Mouse (Mus musculus) embryonic facial prominence, embryonic 15.5 days (tissue): Measurements from ENCODE around the gene Slc9a1. TPM values are rescaled to one million over a fixed set of nuclear protein-coding genes. Genes with fewer than 3 reads are reported as not detected.

Experiments
- ATAC-seq: fragments of 200-750 bp; cut with Nextera tagmentation; 2 replicates; pipeline ENCODE4 v1.8.0; 2017; ENCODE audit warnings: low read depth, moderate TSS enrichment; ENCODE audit not compliant: insufficient number of reproducible peaks, low FRiP score, low TSS enrichment
- H3K27ac ChIP-seq: fragments of 300-500 bp; sonication (generic); replicated peaks from 2 replicates; pipeline ENCODE4 v1.5.1; 2015; ENCODE audit warnings: mild to moderate bottlenecking, inconsistent platforms
- H3K27me3 ChIP-seq: fragments of 300-500 bp; sonication (generic); 2 replicates; pipeline ENCODE4 v1.6.1; 2015; ENCODE audit warnings: inconsistent platforms
- H3K36me3 ChIP-seq: fragments of 300-500 bp; sonication (generic); 2 replicates; pipeline ENCODE4 v1.6.1; 2015; ENCODE audit warnings: mild to moderate bottlenecking, inconsistent platforms
- H3K4me1 ChIP-seq: fragments of 300-500 bp; sonication (generic); 2 replicates; pipeline ENCODE4 v1.6.1; 2015; ENCODE audit warnings: inconsistent platforms
- H3K4me2 ChIP-seq: fragments of 300-500 bp; sonication (generic); replicated peaks from 2 replicates; pipeline ENCODE4 v1.6.1; 2015; ENCODE audit warnings: mild to moderate bottlenecking, inconsistent platforms
- H3K4me3 ChIP-seq: fragments of 300-500 bp; sonication (generic); replicated peaks from 2 replicates; pipeline ENCODE4 v1.5.1; 2015; ENCODE audit warnings: mild to moderate bottlenecking, inconsistent platforms
- H3K9ac ChIP-seq: fragments of 300-500 bp; sonication (generic); 2 replicates; pipeline ENCODE4 v1.6.1; 2015; ENCODE audit warnings: inconsistent platforms
- H3K9me3 ChIP-seq: fragments of 300-500 bp; sonication (generic); replicated peaks from 2 replicates; pipeline ENCODE4 v1.6.1; 2016; ENCODE audit warnings: inconsistent platforms
- WGBS: fragments of 180-500 bp; shearing (Covaris S2); methylation state at CpG from one replicate; pipeline ENCODE4 v1.1.7; 2015; 5-methylcytosine and 5-hydroxymethylcytosine counted together
- polyA plus RNA-seq: library from polyadenylated mRNA; unstranded; fragments of >200 nt; fragmentation: Nextera tagmentation; extraction: Ambion mirVana; gene quantifications from 2 replicates; pipeline ENCODE4 v1.2.1, GENCODE M21; 2015

Slc9a1 gene
- 11.0 and 11.2 TPM in 2 replicates for polyA plus RNA-seq

GRCm38 (mm10) chr4:133369553-133370297 lies at the start of gene Slc9a1:
TSS of gene Slc9a1 (plus strand) at chr4:133369706.
- Histone ChIP-seq H3K36me3 (peaks cover 1% of the 10 kb centered on the region; the same call in 1 of the 2 replicates), H3K4me3 (peak within 1 kb of the TSS; percentile 76), H3K9ac (peak within 1 kb of the TSS; percentile 95), H3K4me2 (peak within 1 kb of the TSS; percentile 71), H3K27me3 (no peaks in the 10 kb centered on the region), H3K4me1 (peaks cover 45% of the 10 kb centered on the region), H3K27ac (peak within 1 kb of the TSS; percentile 86), H3K9me3 (no peaks in the 10 kb centered on the region)
- ATAC-seq = peak; percentile 94
- under 1% methylated on average over 40 of the region's 40 CpGs for WGBS

DNA sequence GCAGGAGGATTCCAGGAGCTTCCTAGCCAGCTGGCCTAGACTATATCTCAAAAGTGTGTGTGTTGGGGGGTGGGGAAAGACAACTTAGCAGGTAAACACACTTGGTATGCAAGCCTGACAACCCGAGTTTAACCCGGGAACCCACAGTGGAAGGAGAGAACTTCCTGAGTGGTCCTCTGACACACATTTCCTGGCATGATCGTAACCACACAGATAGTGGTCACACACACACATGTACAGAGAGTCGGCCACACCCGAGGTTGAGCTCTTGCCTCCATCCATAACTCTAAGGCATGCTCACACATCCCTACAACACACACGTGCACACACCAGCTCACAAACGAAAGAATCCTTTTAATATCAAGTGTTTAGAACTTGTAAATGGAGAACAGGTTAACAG lies 41.4 kb upstream of the Slc9a1 start:
- no peak for ATAC-seq
- H3K27ac ChIP-seq = no peak overlapping the region
- H3K36me3 ChIP-seq = no peaks in the 10 kb centered on the region
- 69% methylated on average over 7 of the region's 7 CpGs for WGBS
- peaks cover under 1% of the 10 kb centered on the region; the same call in 1 of the 2 replicates for H3K4me1 ChIP-seq
- H3K9ac ChIP-seq = no peak overlapping the region
- no peak overlapping the region for H3K4me2 ChIP-seq
- no peak overlapping the region for H3K4me3 ChIP-seq
- H3K27me3 ChIP-seq = no peaks in the 10 kb centered on the region
- H3K9me3 ChIP-seq = no peaks in the 10 kb centered on the region

GRCm38 (mm10) chr4:133330296-133330695 lies 39.2 kb upstream of the Slc9a1 start:
- Histone ChIP-seq H3K4me1 (peaks cover 2% of the 10 kb centered on the region; the same call in 1 of the 2 replicates), H3K36me3 (no peaks in the 10 kb centered on the region), H3K9me3 (no peaks in the 10 kb centered on the region), H3K27me3 (no peaks in the 10 kb centered on the region), H3K4me2 (no peak overlapping the region), H3K4me3 (no peak overlapping the region), H3K27ac (no peak overlapping the region), H3K9ac (no peak overlapping the region)
- ATAC-seq = no peak
- WGBS = 74% methylated on average over 4 of the region's 4 CpGs

DNA sequence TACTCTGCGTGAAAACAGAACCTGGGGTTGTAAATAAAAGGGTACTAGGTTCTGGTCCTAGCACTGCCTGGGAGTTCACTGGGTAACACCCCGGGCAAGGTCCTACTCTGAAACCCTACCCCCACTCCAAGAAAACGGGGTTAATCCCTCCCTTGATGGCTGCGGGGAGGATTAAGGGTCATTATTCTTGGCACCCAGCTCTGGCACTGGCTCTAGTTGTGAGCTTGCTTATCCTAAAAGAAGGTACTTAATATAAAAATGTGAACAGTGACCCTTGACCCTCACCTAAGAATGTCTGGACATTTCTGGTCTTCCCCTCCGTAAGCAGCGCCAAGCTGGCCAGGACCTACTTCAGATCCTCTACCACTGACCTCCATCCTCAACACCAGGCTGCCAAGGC lies 36.2 kb upstream of the Slc9a1 start:
- 56% methylated on average over 6 of the region's 6 CpGs for WGBS
- Histone ChIP-seq H3K9ac (no peak overlapping the region), H3K27me3 (no peaks in the 10 kb centered on the region), H3K4me1 (peaks cover 13% of the 10 kb centered on the region), H3K9me3 (no peaks in the 10 kb centered on the region), H3K4me3 (no peak overlapping the region), H3K4me2 (no peak overlapping the region), H3K27ac (no peak overlapping the region), H3K36me3 (no peaks in the 10 kb centered on the region)
- ATAC-seq = no peak

DNA sequence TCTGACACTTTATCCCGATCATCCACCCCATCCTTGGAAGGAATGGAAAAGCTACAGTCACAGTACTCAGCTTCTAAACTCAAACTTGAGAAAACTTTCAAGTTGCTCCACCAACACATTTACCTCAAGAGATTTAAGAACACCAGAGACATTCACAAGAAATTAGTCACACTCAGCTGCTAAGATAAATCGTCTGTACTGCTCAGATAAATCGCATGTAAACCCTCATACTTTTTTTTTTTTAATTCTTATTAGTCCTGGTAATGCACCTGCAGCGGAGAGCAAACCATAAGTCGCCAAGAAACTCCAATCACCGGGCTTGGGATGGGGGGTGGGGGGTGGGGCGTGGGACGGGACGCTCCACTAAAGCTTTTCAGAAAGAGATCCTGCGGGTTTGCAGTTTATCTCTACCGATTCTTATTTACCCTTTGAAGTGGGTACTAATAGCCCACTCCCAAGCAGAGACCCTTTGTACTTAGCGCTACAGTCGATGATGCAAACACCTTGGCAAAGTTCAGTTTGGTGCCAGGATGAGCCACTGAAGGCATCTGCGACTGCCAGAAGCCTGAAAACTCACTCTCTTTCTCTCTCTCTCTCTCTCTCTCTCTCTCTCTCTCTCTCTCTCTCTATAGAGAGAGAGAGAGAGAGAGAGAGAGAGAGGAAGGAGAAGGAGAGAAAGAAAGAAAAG lies 31.5 kb upstream of the Slc9a1 start:
- Histone ChIP-seq H3K36me3 (no peaks in the 10 kb centered on the region), H3K27me3 (no peaks in the 10 kb centered on the region), H3K4me1 (peaks cover 14% of the 10 kb centered on the region), H3K4me2 (peak overlapping the region; percentile 76), H3K27ac (no peak overlapping the region), H3K4me3 (peak overlapping the region; percentile 93), H3K9ac (peak overlapping the region; percentile 90; the same call in 1 of the 2 replicates), H3K9me3 (no peaks in the 10 kb centered on the region)
- ATAC-seq = no peak
- WGBS = 9% methylated on average over 14 of the region's 14 CpGs

DNA sequence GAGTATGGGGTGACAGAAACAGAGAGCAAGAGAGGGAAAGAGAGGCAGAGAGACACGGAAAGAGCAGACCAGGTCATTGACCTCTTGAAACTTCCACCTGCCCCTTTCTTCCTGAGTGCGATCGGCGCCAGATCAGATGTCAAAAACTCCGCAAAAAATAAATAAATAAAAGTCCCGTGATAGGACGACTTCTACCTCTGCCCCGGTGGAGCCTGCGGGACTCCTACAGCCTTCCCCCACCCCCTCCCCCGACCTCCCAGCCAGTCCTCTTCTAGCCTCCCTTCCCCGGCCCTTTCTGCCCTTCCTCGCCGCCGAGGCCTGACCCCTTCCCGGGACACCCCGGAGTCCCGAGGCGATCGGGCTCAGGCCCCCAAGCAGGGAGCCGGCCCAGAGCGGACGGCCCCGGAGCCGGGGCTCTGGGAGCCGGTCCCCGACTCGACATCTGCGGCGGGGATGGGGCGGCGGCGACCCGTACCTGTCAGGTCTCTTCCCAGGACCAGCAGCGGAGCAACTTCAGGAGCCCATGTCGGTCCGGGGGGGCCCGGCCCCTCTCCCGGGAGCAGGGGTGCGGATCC lies 30.9 kb upstream of the Slc9a1 start:
- no peaks in the 10 kb centered on the region for H3K36me3 ChIP-seq
- no peaks in the 10 kb centered on the region for H3K9me3 ChIP-seq
- under 1% methylated on average over 38 of the region's 39 CpGs for WGBS
- H3K4me2 ChIP-seq = peak overlapping the region; percentile 76
- H3K9ac ChIP-seq = peak overlapping the region; percentile 90
- H3K27me3 ChIP-seq = no peaks in the 10 kb centered on the region
- peak overlapping the region; percentile 78 for H3K27ac ChIP-seq
- ATAC-seq = peak; percentile 4; the same call in 1 of the 2 replicates
- peak overlapping the region; percentile 93 for H3K4me3 ChIP-seq
- peaks cover 11% of the 10 kb centered on the region for H3K4me1 ChIP-seq

DNA sequence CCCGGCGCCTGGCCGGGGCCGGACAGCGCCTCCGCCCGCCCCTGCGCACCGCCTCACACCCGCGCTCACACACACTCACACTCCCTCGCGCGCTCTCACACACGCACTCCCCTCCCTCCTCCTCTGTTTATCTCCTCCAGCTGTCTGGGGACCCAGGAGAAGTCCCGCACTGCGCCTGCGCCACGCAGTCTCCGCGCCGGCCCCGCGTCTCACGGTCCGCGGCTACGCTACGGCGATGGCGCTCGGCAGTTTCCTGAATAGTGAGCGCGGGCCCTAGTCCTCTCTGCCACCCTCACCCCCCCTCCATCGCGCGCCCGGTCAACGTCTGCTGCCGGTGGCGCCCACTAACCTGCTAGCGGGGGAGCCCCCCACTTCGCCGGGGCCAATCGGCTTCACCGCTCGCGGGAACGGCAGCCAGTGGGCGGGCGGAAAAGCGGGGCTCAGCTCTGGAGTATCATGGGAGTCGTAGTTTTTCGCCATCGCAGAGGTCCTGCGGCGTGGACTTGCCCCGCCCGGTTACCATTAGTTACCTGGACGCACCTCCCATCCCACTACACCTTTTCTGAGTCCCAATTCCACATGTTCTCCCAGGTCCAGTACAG lies 30.3 kb upstream of the Slc9a1 start:
- H3K36me3 ChIP-seq = no peaks in the 10 kb centered on the region
- H3K27me3 ChIP-seq = no peaks in the 10 kb centered on the region
- 0% methylated on average over 59 of the region's 60 CpGs for WGBS
- peak overlapping the region; percentile 90 for H3K9ac ChIP-seq
- peak overlapping the region; percentile 93 for H3K4me3 ChIP-seq
- peak; percentile 97 for ATAC-seq
- H3K27ac ChIP-seq = peak overlapping the region; percentile 78
- H3K9me3 ChIP-seq = no peaks in the 10 kb centered on the region
- H3K4me2 ChIP-seq = peak overlapping the region; percentile 76
- H3K4me1 ChIP-seq = peaks cover 11% of the 10 kb centered on the region

- ATAC-seq = no peak
- Histone ChIP-seq H3K4me3 (no peak overlapping the region), H3K4me2 (no peak overlapping the region), H3K9me3 (no peaks in the 10 kb centered on the region), H3K36me3 (no peaks in the 10 kb centered on the region), H3K4me1 (peaks cover 11% of the 10 kb centered on the region), H3K27ac (no peak overlapping the region), H3K9ac (no peak overlapping the region), H3K27me3 (no peaks in the 10 kb centered on the region)
- 84% methylated on average over 2 of the region's 2 CpGs for WGBS
Measured at GRCm38 (mm10) chr4:133340217-133340616, 29.3 kb upstream of the Slc9a1 start.

GRCm38 (mm10) chr4:133344112-133344511 lies 25.4 kb upstream of the Slc9a1 start:
- H3K27me3 ChIP-seq = no peaks in the 10 kb centered on the region
- no peaks in the 10 kb centered on the region for H3K9me3 ChIP-seq
- H3K27ac ChIP-seq = no peak overlapping the region
- no peak for ATAC-seq
- no peak overlapping the region for H3K4me2 ChIP-seq
- no peaks in the 10 kb centered on the region for H3K4me1 ChIP-seq
- H3K36me3 ChIP-seq = no peaks in the 10 kb centered on the region
- no peak overlapping the region for H3K9ac ChIP-seq
- H3K4me3 ChIP-seq = no peak overlapping the region
- WGBS = 4% methylated on average over 4 of the region's 4 CpGs

DNA sequence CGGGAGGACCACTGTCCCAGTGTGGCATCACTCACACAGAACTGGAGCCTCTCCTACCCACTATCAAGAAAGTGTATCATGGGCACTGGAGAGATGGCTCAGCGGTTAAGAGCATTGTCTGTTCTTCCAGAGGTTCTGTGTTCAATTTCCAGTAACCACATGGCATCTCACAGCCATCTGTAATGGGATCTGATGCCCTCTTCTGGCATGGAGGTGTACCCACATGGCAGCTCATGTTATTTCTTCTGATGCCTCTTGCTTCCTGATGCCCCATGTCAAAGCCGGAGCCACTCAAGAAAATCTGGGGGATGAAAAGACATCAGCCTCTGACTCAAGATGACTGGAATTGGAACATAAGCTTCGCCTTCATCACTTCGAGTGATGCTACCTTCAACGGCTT lies 23.8 kb upstream of the Slc9a1 start:
- Histone ChIP-seq H3K27ac (no peak overlapping the region), H3K9ac (no peak overlapping the region), H3K9me3 (no peaks in the 10 kb centered on the region), H3K36me3 (no peaks in the 10 kb centered on the region), H3K4me1 (no peaks in the 10 kb centered on the region), H3K4me2 (no peak overlapping the region), H3K27me3 (no peaks in the 10 kb centered on the region), H3K4me3 (no peak overlapping the region)
- no peak for ATAC-seq
- 85% methylated on average over 6 of the region's 6 CpGs for WGBS

DNA sequence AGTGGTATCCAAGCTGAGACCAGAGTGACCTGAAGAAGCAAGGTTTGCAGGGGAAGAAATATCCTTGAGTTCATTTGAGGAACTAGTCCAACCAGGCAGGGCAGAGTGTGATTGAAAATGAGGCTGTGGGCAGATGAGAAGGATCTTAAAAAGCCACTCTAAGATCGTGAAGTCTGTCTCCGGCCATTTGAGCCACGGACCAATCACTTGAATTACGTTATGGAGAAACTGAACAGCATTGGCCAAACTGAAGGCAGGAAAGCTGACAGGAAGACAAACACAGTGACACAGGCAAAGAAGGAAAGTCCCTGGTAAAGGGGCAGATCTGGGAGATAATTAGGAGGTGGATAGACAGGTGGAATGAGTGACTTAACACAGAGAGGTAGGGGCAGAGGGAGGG lies 22.9 kb upstream of the Slc9a1 start:
- no peak overlapping the region for H3K27ac ChIP-seq

More for the DNA sequence above, 22.9 kb upstream of the Slc9a1 start:
- whole genome bisulfite sequencing = 67% methylated on average over 4 of the region's 4 CpGs
- Histone ChIP-seq H3K9me3 (no peaks in the 10 kb centered on the region), H3K4me1 (no peaks in the 10 kb centered on the region), H3K9ac (no peak overlapping the region), H3K4me2 (no peak overlapping the region), H3K27me3 (no peaks in the 10 kb centered on the region), H3K4me3 (no peak overlapping the region), H3K36me3 (no peaks in the 10 kb centered on the region)
- ATAC-seq = no peak
